Mouse (Mus musculus) brain, embryonic 18.5 days (tissue): ENCODE results near the gene Nsmce3.
A peak's percentile ranks its signal among the peaks of the same experiment; 100 is the strongest.

Source experiments
- DNase-seq: peaks from one replicate; pipeline ENCODE4 v3.0.0-alpha.2; 2012; ENCODE audit warnings: low read depth, low spot score

Gene Nsmce3

GRCm38 (mm10) chr7:64862978-64863377 is 9.8 kb downstream of the Nsmce3 start:
- no peak for DNase-seq

GRCm38 (mm10) chr7:64856526-64857082 is 16.2 kb downstream of the Nsmce3 start:
- no peak for DNase-seq

GRCm38 (mm10) chr7:64855976-64856375 is 16.8 kb downstream of the Nsmce3 start:
- no peak for DNase-seq

GRCm38 (mm10) chr7:64855389-64855927 is 17.3 kb downstream of the Nsmce3 start:
- no peak for DNase-seq

GRCm38 (mm10) chr7:64850791-64851190 is 22.0 kb downstream of the Nsmce3 start:
- DNase-seq, result no peak

GRCm38 (mm10) chr7:64847366-64847899 is 25.4 kb downstream of the Nsmce3 start:
- no peak for DNase-seq

GRCm38 (mm10) chr7:64846061-64846460 is 26.7 kb downstream of the Nsmce3 start:
- no peak for DNase-seq

GRCm38 (mm10) chr7:64840946-64841659 is 31.7 kb downstream of the Nsmce3 start:
- DNase-seq, result peak; percentile 24

GRCm38 (mm10) chr7:64840576-64840895 is 32.3 kb downstream of the Nsmce3 start:
- DNase-seq, result no peak

- no peak for DNase-seq
These were observed 32.8 kb downstream of the Nsmce3 start for GRCm38 (mm10) chr7:64839801-64840575.

GRCm38 (mm10) chr7:64839281-64839680 is 33.5 kb downstream of the Nsmce3 start:
- no peak for DNase-seq

- DNase-seq, result no peak
These were observed 42.4 kb downstream of the Nsmce3 start for GRCm38 (mm10) chr7:64830214-64830995.

- DNase-seq, result no peak
These were observed 51.7 kb downstream of the Nsmce3 start for GRCm38 (mm10) chr7:64821081-64821480.

- DNase-seq, result no peak
These were observed 53.1 kb downstream of the Nsmce3 start for GRCm38 (mm10) chr7:64819683-64820082.
